Mouse (Mus musculus) T-cell, adult 2 months (primary cell): ENCODE data around the gene Vps26c.

Source experiments
- DNase-seq: peaks from one replicate; pipeline ENCODE4 v3.0.0; 2022; ENCODE audit warnings: low spot score

Vps26c gene

DNA sequence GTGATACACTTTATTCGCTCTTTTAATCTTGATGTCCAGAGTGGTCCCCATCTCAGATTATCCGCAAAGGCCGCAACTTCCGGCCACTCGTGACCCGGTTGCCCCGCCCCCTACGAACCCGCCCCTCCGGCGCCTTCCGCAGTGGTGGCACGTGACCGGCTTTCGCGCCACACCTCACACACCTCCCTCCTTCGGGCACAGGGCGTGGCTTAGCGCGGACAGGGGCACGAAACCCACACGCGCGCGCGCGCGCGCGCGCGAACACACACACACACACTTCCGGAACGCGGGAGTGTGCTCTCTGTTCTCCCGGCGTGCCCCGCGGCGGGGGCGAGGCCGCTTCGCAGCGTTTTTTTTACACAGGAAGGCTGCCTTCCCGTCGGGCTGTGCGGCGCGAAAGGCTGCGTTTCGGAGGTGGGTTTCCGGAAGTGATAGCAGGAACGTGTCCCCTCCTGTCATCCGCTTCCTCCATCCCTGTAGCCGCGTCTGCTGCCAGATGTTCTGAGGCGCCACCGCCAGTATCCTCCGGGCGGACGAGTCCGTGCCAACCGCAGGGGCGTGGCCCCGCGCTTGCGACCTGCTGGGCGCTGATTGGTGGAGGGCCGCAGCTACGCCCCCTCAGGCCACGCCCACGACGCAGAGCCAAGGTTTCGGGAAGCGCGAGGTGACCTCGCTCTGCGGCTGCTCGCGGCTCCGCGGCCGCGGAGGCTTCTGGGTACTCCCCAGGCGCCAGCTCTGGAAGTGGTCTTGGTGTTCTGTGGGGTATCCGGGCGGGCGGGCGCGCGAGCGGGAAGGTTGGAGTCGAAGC lies at the start of gene Vps26c:
TSS of gene Vps26c (minus strand) at position 487 of the 808 bp plus-strand sequence.
- DNase-seq: peak; percentile 98

DNA sequence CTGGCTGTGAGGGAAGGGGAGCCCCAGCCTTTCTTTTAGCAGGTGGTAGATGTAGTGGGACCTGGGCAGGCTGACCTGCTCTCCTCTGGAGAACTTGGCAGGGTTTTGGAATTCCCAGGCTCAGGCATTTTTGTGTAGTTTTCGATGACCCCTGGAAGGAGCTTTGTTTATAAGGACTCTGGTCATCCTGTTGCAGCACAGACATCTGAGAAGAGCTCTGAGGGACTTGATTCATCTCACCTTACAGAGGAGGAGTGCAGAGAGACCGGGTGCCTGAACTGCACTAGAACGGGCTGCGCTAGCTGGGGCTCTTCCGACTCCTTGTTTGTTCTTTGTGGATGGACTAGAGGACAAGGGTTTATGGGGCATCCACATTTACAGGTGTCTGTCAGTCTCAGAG lies 49.1 kb upstream of the Vps26c start:
- no peak for DNase-seq

DNA sequence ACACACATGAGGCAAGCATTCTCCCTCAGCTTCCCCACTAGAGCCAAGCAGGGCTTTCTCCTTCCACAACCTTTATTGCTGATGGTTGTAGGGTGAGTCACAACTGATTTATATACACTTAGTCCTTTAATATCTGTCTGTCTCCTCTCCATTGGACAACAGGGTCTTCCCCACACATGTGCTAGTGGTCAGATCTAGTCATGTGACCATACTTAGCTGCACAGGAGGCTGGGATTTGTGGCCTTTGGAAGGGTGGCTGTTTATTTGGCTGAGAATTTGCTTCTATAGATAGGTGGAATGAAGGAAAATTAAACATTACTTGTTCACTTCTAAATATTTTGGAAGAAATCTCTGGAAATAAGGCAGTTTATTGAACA lies 48.1 kb upstream of the Vps26c start:
- no peak for DNase-seq

DNA sequence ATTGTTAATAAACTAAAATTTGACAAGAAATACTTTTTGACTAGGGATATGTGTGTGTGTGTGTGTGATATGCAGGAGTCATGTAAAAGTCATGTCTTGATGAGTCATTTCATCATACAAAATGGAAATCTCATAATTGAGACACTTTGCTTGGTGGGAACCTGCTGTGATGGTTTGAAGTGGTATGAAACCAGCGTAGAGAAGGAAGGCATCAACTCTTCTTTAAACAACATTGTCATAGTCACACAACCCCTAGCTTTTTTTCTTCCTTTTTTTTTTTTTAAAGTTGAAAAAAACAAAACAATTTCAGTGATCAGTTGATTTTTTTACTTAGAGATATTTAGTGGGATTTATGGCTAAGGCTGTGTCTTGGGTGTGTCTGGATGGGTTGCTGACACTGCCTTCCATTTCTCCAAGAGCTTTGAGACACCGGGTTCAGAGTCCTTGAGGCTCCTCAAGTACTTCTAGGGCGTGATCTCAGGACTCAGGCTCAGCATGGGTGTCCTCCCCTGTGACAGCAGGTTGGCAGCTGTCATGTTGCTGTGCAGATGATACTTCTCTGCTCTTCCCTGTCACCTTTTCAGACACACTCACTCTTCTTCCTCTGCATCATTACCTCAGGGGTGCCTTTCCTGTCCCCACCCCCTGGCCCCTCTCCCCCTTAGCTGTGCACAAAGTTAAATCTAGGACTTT lies 47.5 kb upstream of the Vps26c start:
- DNase-seq: no peak

DNA sequence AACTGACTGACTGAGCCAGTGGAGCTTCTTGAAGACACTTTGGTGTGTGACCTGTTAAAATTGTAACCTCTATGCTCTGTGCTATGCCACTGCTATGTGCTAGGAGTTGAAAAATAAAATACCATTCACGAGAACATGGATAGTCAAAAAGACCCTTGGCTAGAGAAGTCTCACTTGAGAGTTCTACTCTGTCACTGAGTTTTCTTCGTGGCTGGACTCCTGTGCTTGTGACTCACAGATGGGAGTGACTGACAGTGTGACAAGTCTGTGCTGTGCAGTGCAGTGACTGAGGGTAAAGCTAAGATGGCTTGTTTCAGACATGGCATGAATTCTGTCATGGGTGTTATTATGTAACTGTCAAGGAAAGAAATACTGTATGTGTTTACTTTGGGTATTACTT lies 45.8 kb upstream of the Vps26c start:
- DNase-seq: no peak

DNA sequence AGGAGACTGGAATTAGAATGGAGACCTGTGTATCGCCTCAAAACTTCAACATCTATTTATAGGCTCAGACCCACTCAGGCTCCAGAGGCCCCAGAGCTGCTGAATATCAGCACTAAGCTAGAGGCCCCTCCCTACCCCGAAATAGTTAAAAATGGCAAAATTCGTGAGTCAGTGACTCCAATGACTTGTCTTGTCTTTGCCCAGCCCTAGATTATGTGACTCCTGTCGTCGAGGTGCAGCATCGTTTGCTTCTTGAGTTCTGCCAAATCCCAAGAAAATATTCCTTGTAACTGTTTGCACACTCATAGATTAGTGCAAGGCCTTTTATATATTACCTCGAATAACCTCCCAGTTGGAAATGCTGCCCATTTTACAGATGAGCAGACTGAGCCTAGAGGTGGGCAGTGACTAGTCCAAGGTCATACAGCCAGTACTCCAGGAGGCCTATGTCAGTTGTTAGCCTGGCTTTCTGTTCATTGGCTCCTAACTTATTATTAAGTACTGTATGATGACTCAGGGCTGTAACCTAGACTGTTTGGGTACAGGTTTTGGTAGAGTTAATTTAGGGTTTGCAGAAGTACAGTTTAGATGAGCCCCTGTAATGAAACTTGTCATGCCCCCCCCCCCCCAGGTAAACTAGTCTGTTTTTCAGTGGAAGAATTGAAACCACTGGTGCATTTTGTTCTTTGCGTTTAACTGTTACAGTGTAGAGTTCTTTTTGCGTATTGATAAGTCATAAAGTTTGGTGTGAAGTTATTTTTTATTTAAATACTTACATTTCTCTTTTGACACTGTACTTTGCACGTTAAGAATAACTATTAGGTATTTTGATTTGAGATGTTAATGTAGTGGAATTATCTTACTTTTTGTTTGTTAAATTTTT lies 44.7 kb upstream of the Vps26c start:
- no peak for DNase-seq

DNA sequence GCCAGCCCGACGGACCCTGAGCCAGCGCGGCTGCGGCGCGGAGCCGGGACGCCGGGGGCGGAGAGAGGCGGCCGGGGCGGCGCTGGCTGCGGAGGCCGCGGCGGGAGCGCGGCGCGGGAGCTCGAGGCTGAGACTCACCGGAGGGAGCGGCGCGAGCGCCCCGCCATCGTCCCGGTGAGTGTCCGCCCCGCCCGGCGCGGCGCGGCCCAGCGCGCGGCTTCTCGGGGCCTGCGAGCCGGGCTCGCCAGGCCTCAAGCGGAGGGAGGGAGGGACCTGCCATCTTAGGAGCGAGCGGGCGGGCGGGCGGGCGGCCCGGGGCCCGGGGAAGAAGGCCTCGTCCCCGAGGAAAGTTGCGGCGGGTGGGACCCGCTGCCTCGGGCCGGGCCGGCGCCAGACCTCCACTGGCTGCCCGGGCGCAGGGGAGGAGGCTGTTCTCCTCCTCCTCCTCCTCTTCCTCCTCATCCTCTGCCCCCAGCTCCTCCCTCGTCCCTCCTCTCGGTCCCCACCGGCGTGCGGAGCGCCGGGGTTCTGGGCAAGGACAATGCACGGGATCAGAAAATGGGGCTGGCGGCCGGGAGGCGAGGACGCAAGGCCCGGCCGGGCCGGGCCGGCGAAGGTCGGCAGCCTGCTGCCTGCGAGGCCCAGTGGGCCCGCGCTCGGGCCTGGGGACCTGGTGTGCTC lies 43.9 kb upstream of the Vps26c start:
- peak; percentile 46 for DNase-seq

DNA sequence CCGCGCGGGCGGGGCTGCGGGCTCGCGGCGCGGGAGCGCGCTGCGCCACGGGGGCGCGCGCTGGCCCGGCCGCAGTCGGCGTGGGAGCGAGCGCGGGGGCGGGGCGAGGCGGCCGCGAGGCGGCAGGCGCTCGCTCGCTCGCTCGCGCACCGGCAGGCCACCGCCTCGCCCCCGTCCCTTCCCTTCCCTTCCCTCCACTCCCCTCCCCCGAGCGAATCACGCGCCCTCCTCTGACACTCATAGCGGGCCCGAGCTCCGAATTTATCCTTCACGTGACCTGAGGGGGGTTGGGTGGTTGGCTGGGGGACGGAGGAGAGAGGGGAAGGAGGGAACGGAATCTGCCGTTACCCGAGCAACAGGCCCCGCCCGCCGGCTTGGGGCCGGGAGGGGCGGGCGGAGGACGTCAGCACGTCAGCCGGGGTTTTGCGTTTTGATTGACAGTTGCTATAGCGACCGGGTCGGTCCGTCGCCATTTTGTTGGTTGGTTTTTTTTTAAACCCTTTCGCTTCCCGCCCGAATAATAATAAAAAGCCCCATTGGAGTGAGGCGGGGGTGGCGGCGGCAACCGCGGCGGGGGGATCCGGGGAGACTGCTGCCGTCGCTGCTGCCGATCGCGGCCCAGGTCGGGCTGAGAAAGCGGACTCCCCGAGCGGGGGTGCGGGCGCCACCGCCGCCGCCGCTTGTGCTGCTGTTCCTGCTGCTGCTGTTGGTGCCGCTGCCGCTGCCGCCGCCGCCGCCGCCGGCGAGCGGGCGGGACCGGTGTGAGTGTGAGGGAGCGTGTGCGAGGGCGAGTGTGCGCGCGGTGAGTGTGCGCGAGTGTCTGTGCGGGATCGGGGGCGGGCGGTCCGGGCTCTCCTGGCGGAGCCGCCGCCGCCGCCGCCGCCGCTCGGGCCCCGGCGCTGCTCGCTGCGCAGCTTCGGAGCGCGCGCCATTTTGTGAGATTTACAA lies 42.9 kb upstream of the Vps26c start, which contains the start of gene Dyrk1a:
TSS of gene Dyrk1a (plus strand) at position 782 of the 948 bp plus-strand sequence.
- DNase-seq: peak; percentile 99

DNA sequence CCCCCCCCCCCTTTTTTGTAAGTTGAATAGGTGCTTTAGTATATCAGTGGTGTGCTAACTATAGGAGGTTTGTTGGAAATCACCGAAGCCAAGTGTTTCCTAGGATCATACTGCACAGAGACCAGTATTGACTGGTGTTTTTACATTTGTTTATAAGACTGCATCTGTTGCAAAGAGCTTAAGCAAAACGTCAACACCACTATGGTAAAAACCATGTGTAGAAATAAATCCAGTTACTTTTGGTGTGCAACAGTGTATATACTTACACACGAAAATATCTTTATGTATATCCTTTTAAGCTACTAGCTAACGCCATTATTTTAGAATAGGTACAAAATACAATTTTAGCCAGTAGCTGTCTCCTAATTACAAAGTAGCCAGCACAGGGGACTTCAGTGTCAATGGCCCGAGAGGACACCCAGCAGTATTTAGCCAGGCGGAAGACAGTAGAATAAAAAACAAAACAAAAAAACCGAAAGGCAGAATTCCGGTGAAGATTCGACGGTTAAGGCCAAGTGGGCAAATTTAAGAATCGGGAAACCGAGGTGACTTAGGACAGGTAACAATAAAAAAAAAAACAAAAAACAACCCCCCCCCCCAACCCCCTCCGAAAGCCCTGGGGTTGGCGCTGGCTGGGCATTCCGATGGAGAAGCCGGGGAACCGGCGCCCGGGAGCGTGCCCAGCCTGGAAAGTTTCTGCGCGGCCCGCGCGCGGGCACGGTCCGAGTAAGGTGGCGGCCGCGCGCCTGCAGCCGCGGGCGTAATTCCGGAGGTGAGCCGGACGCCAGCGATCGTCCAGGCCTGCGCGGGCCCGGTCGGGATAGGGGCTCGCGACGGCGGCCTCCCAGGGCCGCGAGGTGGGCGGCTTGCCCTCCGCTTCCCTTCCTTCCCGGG lies 42.0 kb upstream of the Vps26c start:
- no peak for DNase-seq

DNA sequence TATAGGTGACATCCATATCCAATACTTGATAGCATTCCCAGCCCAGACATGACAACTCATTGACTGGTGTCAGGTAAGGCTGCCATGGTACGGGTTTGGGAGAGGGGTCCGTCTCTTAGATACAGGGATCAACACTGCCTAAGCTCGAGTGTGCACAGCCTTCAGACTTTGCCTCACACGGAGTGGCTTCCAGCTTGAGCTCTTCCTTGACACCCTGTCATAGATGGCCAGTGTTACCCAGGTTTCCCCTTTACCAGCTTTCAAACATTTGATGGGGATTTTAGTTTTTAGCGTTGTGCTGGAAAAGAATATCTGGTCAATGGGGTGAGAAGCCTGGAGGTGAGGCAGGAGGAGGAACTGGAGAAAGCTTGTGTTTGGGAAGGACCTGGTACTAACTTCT lies 41.1 kb upstream of the Vps26c start:
- no peak for DNase-seq

DNA sequence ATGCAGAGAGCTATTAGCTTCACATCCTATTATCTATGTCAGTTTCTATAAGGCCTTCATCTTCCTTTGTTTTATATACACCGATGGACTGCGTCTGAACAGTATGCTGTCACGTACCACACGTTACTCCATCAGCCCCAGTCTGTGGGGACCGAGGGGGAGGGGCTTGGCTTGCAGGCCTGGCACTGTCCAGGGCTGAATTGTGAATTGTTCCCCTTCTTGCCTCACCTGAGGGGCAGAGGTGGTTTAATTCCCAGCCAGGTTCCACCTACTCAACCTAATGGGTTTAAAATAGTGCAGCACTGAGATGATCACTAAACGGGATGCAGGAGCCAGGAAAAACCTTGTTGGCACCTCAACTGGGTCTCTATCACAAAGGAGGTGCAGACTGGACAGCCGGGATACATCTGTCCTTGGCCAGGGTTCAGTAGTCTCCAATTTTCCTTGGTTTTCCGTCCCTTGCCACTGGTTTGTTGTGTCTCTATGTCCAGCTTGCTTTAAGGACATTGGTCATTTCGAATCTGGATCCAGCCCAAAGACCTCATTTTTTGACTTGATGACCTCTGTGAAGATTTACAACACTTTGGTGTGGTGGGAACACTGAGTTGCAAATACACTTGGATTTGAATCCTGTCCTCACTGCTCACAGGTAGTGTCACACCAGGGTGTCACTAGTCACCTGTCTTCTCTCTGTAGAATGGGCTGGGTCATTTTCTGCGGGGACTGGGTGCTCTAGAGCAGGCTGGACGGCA lies 40.4 kb upstream of the Vps26c start:
- no peak for DNase-seq

DNA sequence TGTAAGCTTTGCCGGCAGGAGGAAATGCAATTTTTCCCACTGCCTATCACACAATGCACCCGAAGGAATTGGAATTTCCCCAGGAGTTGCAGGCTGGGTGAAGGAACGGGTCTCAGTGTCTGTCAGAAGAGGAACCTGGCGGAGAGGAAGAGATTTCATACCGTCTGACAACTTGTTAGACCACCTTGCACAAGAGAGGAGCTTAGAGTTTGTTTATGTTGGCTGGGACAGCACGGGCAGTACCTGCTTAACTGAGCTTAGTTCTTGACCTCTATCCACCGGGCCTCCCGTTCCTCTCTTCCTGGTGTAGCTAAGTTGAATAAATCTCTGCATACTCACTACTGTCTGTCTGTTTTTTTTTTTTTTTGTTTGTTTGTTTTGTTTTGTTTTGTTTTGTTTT lies 39.5 kb upstream of the Vps26c start:
- DNase-seq: no peak

DNA sequence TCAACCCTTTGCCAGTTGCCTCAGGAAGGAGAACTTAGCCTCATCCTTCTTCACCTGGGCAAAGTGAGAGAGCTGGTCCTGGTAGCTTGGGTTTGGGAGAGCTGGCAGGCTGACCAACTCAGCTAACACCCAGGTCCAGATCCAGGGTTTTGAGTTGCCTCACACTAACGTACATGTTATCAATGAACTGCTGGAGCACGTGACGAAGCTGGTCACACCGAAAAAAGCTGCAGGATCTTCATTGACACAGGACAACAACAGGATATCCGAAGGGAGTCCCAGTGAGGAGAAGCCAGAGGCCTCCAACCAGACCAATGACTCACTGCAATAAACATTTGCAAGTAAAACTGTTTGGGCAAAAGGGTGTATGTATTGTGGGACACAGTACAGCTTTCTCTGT lies 34.0 kb upstream of the Vps26c start:
- no peak for DNase-seq

DNA sequence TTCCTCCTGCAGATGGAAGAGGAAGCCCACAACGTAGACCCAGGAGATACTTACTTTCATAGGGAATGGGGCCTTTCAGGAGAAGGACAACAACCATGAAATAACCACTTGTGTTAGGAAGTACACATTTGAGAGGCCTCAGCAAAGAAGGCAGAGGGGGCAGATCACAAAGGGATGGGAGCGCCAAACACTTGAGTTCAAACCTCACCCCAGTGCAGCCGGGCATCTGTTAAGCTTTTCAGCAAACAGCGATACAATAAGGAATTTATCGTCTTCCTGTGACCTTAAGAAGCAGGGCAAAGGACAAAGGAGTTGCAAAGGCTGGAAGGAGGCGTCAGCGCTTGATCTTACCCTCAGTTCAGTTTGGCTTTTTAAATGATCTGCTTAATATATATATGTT lies 33.2 kb upstream of the Vps26c start:
- no peak for DNase-seq

DNA sequence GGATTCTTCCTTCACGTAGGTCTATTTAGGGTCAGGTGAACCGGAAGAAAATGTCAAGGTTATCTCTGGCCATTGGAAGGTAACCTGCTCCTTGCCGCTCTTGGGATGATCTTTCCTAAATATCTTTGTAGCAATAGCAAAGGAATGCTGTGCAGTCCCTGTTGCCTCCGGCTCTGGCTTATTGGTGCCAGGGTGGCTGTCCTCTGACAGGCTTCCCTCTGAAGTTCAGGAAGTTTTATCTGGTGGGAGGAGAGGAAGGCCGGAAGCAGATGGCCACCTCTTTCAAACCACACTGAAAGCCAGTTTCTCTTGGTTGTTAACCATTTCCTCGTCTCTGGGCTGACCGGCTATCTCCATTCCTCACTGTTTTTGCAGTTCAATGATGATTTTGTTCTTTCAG lies 32.7 kb upstream of the Vps26c start:
- DNase-seq: no peak

DNA sequence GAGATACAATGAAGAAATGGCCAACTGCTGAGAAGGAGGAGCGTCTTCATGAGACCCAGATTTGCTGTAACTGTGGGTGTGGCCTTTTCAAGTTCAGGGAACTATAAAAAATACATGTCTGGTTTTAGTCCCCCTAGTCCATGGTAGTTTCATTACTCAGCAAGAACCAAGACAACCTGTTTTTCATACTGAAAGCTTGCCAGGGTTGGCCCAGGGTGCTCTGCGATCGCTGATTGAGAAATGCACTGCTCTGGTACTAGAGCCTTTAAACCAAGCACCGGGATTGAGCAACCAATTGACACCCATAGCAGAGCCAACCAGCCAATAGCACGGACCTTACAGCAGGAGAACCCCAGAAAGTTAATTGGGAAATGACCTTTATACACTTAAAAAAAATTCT lies 29.6 kb upstream of the Vps26c start:
- DNase-seq: no peak

DNA sequence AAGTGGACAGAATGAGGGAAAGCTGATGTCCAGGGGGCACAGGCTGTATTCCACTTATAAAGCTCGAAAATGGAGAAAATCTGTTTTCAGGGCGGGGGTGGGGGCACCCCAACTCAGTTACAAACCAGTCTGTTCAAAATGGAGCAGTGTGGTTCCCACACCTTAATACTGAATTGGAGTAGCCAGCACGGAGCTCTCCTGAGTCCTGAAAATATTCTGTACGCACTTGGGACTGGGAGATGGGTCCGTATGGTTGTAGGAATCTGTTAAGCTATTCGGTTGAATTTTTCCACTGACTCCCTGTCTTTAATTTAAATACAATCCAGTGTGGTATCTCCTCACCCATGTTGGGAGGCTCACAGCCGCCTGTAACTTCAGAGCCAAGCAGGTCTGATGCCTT lies 28.7 kb upstream of the Vps26c start:
- DNase-seq: no peak

DNA sequence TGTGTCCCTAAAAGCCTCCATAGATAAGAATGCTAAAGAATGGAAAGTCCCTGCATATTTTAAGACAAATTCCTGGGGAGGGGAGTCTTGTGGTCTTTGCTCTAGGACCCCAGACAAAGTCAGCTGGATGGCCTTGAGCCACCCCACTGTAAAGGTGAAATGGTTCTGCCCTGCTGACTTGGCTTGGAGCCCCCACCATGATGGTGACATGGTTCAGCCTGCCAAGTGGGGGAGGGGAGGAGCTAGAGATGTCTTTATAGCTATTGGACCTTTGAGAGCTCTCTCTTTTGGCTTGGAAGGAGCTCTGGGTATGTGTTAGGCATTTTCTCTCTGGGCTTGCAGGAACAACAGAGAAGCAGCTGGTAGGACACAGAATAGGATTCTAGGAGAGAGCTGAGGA lies 25.3 kb upstream of the Vps26c start:
- no peak for DNase-seq

DNA sequence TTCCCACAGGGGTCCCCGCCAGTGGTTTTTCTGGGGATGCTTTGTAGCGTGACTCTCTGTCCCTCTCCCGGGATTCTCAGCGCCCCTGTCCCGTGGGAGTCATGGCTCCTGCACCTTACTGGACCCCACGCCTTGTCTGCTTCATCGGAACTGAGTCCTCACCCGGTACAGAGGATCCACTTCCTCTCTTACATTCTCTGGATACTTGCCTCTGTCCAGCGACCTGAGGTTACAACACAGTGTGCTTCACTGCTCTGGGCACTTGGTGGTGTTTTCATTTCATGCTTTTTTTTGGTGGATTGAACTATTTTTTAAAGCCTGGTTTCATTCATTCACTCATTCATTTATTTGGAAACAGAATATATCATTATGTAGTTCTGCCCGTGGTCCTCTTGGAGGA lies 23.2 kb upstream of the Vps26c start:
- no peak for DNase-seq
